Mouse (Mus musculus): ENCODE results near the gene Fam241a. TPM values are rescaled to one million over a fixed set of nuclear protein-coding genes. Genes with fewer than 3 reads are reported as not detected.

Fam241a gene
- 5.3 and 7.5 TPM in 2 replicates for polyA plus RNA-seq (2012; rRNA removed)

- DNase-seq (ENCODE audit: low read depth): no peak
Observed at GRCm38 (mm10) chr3:127895792-127896541, at the start of gene Fam241a. Fam241a (minus strand) TSS chr3:127896324.

- DNase-seq (ENCODE audit: low read depth): no peak
Observed at GRCm38 (mm10) chr3:127932453-127932852, 36.3 kb upstream of the Fam241a start.

GRCm38 (mm10) chr3:127930326-127931012 lies 34.3 kb upstream of the Fam241a start:
- no peak for DNase-seq (ENCODE audit: low read depth)

- DNase-seq (ENCODE audit: low read depth): no peak
Observed at GRCm38 (mm10) chr3:127929921-127930320, 33.8 kb upstream of the Fam241a start.

GRCm38 (mm10) chr3:127926635-127927183 lies 30.6 kb upstream of the Fam241a start:
- no peak for DNase-seq (ENCODE audit: low read depth)

GRCm38 (mm10) chr3:127924464-127924863 lies 28.3 kb upstream of the Fam241a start:
- DNase-seq (ENCODE audit: low read depth): no peak

GRCm38 (mm10) chr3:127923183-127923582 lies 27.1 kb upstream of the Fam241a start:
- DNase-seq (ENCODE audit: low read depth): no peak

GRCm38 (mm10) chr3:127922125-127922524 lies 26.0 kb upstream of the Fam241a start:
- no peak for DNase-seq (ENCODE audit: low read depth)

GRCm38 (mm10) chr3:127917999-127918661 lies 22.0 kb upstream of the Fam241a start:
- DNase-seq (ENCODE audit: low read depth): no peak

GRCm38 (mm10) chr3:127917549-127917948 lies 21.4 kb upstream of the Fam241a start:
- no peak for DNase-seq (ENCODE audit: low read depth)

GRCm38 (mm10) chr3:127915656-127916334 lies 19.7 kb upstream of the Fam241a start:
- no peak for DNase-seq (ENCODE audit: low read depth)

GRCm38 (mm10) chr3:127913885-127914709 lies 18.0 kb upstream of the Fam241a start:
- DNase-seq (ENCODE audit: low read depth): no peak

GRCm38 (mm10) chr3:127909941-127910340 lies 13.8 kb upstream of the Fam241a start:
- no peak for DNase-seq (ENCODE audit: low read depth)

GRCm38 (mm10) chr3:127894981-127895779 lies 944 bp downstream of the Fam241a start:
- no peak for DNase-seq (ENCODE audit: low read depth)

- no peak for DNase-seq (ENCODE audit: low read depth)
Observed at GRCm38 (mm10) chr3:127893902-127894301, 2.2 kb downstream of the Fam241a start.

GRCm38 (mm10) chr3:127891906-127892305 lies 4.2 kb downstream of the Fam241a start:
- DNase-seq (ENCODE audit: low read depth): no peak

- no peak for DNase-seq (ENCODE audit: low read depth)
Observed at GRCm38 (mm10) chr3:127890008-127890407, 6.1 kb downstream of the Fam241a start.

- no peak for DNase-seq (ENCODE audit: low read depth)
Observed at GRCm38 (mm10) chr3:127889570-127889969, 6.6 kb downstream of the Fam241a start.

- DNase-seq (ENCODE audit: low read depth): no peak
Observed at GRCm38 (mm10) chr3:127881684-127882083, 14.4 kb downstream of the Fam241a start.

- DNase-seq (ENCODE audit: low read depth): no peak
Observed at GRCm38 (mm10) chr3:127879968-127880367, 16.2 kb downstream of the Fam241a start.
